ENCODE assay signal across 8 mouse cellular contexts in the genomic region with DNA sequence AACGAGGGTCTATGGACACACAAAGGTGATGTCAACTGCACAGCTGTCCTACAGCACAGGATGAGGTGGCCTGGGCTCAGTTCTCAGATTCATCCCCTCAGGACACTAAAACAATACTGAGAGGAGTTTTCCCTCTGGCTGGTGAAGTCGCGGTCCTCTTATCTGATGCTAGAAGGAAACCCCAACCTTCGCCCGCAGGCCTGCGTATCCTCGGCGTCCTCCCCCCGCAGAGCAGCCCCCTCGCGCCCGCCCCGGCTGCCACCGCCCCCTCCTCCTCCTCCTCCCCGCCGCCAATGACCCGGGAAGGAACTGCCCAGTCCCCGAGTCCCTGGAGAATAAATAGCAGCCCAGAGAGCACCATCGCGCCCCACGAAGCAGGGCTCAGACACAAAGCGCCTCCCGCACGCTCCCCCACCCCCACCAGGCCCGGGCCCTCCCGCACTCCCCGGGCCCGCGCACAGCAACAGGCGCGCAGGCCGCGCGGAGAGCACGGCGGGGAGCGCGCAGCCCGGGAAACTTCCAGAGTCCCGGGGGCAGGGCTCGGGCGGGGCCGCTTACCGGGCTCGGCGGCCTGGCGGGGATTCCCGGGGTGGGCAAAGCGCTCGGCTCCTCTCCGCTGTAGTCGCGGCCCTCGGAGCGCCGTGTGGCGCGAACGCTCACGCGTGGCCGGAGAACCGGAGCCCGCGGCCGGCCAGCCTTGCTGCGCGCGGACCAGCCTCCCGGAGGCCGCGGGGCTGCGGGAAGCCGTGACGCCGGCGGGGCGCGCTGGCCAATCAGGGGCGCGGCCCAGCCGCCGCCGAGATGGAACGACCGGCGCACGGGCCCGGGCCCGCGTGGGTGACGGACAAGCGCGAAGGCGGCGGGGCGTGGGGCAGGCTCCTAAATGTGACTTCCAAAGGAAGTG. TPM values are rescaled to one million over a fixed set of nuclear protein-coding genes. Genes with fewer than 3 reads are reported as not detected.
DNase-seq lines count a peak whose midpoint lies in the region; ATAC-seq and TF ChIP-seq lines count a peak whose summit lies in the region.

Gene Mpdz (minus strand): TSS at position 738 of the 904 bp plus-strand sequence.

- peak; percentile 96 for ATAC-seq in forebrain, embryonic 13.5 days
- ATAC-seq in heart, embryonic 14.5 days (ENCODE audit: insufficient number of reproducible peaks, insufficient read depth, low FRiP score, low read depth), result peak; percentile 95
- ATAC-seq in kidney, postnatal 0 days (replicated peaks; ENCODE audit: low FRiP score, low read depth), result peak; percentile 96
- peak; percentile 86 for ATAC-seq in liver, embryonic 11.5 days (replicated peaks; ENCODE audit: low FRiP score)
- peak; percentile 97 for ATAC-seq in neural tube, embryonic 12.5 days (ENCODE audit: low FRiP score, low read depth)

- H3K4me2 ChIP-seq in forebrain, embryonic 13.5 days, result peak within 1 kb of the TSS; percentile 75
- H3K4me2 ChIP-seq in heart, embryonic 14.5 days (ENCODE audit: low read length), result peak within 1 kb of the TSS; percentile 77
- peak within 1 kb of the TSS; percentile 67 for H3K4me2 ChIP-seq in kidney, postnatal 0 days (ENCODE audit: low read length)
- peak within 1 kb of the TSS; percentile 84 for H3K4me2 ChIP-seq in liver, embryonic 11.5 days
- H3K4me2 ChIP-seq in neural tube, embryonic 12.5 days (replicated peaks), result peak within 1 kb of the TSS; percentile 72

- no peak for TF ChIP-seq CTCF in kidney, postnatal 0 days (IDR thresholded peaks at IDR 0.05; ENCODE audit: low read depth)

- H3K27me3 ChIP-seq in forebrain, embryonic 13.5 days, result no peaks in the 10 kb centered on the region
- no peaks in the 10 kb centered on the region for H3K27me3 ChIP-seq in heart, embryonic 14.5 days (ENCODE audit: control insufficient read depth, insufficient read depth, low read length)
- H3K27me3 ChIP-seq in kidney, postnatal 0 days (ENCODE audit: insufficient read depth, low read length), result no peaks in the 10 kb centered on the region
- no peaks in the 10 kb centered on the region for H3K27me3 ChIP-seq in liver, embryonic 11.5 days (replicated peaks; ENCODE audit: control insufficient read depth, insufficient read depth, low read length)
- no peaks in the 10 kb centered on the region for H3K27me3 ChIP-seq in neural tube, embryonic 12.5 days (replicated peaks)

- no peaks in the 10 kb centered on the region for H3K36me3 ChIP-seq in forebrain, embryonic 13.5 days (ENCODE audit: poor library complexity, severe bottlenecking)
- H3K36me3 ChIP-seq in heart, embryonic 14.5 days (ENCODE audit: control insufficient read depth, insufficient read depth, low read length), result no peaks in the 10 kb centered on the region
- H3K36me3 ChIP-seq in kidney, postnatal 0 days (ENCODE audit: insufficient read depth, low read length), result no peaks in the 10 kb centered on the region
- H3K36me3 ChIP-seq in liver, embryonic 11.5 days (ENCODE audit: control insufficient read depth, insufficient read depth, low read length), result no peaks in the 10 kb centered on the region
- H3K36me3 ChIP-seq in neural tube, embryonic 12.5 days, result no peaks in the 10 kb centered on the region

- H3K4me1 ChIP-seq in brown adipose tissue, adult 24 weeks (ENCODE audit: control insufficient read depth, insufficient read depth, insufficient read length, low read length), result no peaks in the 10 kb centered on the region
- H3K4me1 ChIP-seq in forebrain, embryonic 13.5 days, result peaks cover 19% of the 10 kb centered on the region
- peaks cover 5 to 10% of the 10 kb centered on the region in 2 experiments for H3K4me1 ChIP-seq in heart, embryonic 14.5 days (ENCODE audit: control insufficient read depth in 2 of 2, insufficient read depth in 2 of 2, low read length in 2 of 2)
- no peaks in the 10 kb centered on the region for H3K4me1 ChIP-seq in kidney, postnatal 0 days (replicated peaks; ENCODE audit: insufficient read depth, low read length)
- no peaks in the 10 kb centered on the region for H3K4me1 ChIP-seq in liver, embryonic 11.5 days (replicated peaks; ENCODE audit: control insufficient read depth, insufficient read depth, low read length)
- H3K4me1 ChIP-seq in neural tube, embryonic 12.5 days, result no peaks in the 10 kb centered on the region; the same call in 1 of the 2 replicates

- peak within 1 kb of the TSS; percentile 89 for H3K9ac ChIP-seq in forebrain, embryonic 13.5 days
- peak within 1 kb of the TSS; percentile 98 for H3K9ac ChIP-seq in heart, embryonic 14.5 days (ENCODE audit: low read length)
- peak within 1 kb of the TSS; percentile 93 for H3K9ac ChIP-seq in kidney, postnatal 0 days (ENCODE audit: low read depth, low read length)
- peak within 1 kb of the TSS; percentile 71 for H3K9ac ChIP-seq in liver, embryonic 11.5 days (ENCODE audit: low read depth, low read length)
- H3K9ac ChIP-seq in neural tube, embryonic 12.5 days, result peak within 1 kb of the TSS; percentile 92

- peak within 1 kb of the TSS; percentile 68 for H3K27ac ChIP-seq in brown adipose tissue, adult 24 weeks (replicated peaks; ENCODE audit: low read depth, low read length)
- H3K27ac ChIP-seq in forebrain, embryonic 13.5 days, result peak within 1 kb of the TSS; percentile 74
- peak within 1 kb of the TSS; percentile 72 to 91 for H3K27ac ChIP-seq in heart, embryonic 14.5 days (replicated peaks in 1 of 2; ENCODE audit: control insufficient read depth in 1 of 2, insufficient read depth in 1 of 2, low read depth in 2 of 2, low read length in 2 of 2)
- peak within 1 kb of the TSS; percentile 91 for H3K27ac ChIP-seq in kidney, postnatal 0 days
- peak within 1 kb of the TSS; percentile 54 for H3K27ac ChIP-seq in liver, embryonic 11.5 days (ENCODE audit: low read depth, low read length)
- peak within 1 kb of the TSS; percentile 59 for H3K27ac ChIP-seq in neural tube, embryonic 12.5 days

- peak within 1 kb of the TSS; percentile 75 for H3K4me3 ChIP-seq in brown adipose tissue, adult 24 weeks (ENCODE audit: insufficient read depth, low read depth, low read length)
- peak within 1 kb of the TSS; percentile 85 for H3K4me3 ChIP-seq in forebrain, embryonic 13.5 days
- peak within 1 kb of the TSS; percentile 95 to 97 for H3K4me3 ChIP-seq in heart, embryonic 14.5 days (ENCODE audit: control insufficient read depth in 1 of 2, insufficient read depth in 1 of 2, low read depth in 1 of 2, low read length in 2 of 2)
- H3K4me3 ChIP-seq in kidney, postnatal 0 days (replicated peaks; ENCODE audit: low read depth, low read length), result peak within 1 kb of the TSS; percentile 93
- H3K4me3 ChIP-seq in liver, embryonic 11.5 days (ENCODE audit: low read depth, low read length), result peak within 1 kb of the TSS; percentile 58
- H3K4me3 ChIP-seq in neural tube, embryonic 12.5 days, result peak within 1 kb of the TSS; percentile 86

- peak; percentile 88 for DNase-seq in 3134 (ENCODE audit: extremely low read depth, insufficient read length, low spot score)
- DNase-seq in kidney, postnatal 0 days (ENCODE audit: low spot score), result peak; percentile 73
- DNase-seq in liver, embryonic 11.5 days (ENCODE audit: low spot score), result peak; percentile 68
- peak; percentile 17 for DNase-seq in urinary bladder, postnatal 10 days (ENCODE audit: low spot score)

- WGBS in forebrain, embryonic 13.5 days, result under 1% methylated on average over 96 of the region's 97 CpGs
- WGBS in heart, embryonic 14.5 days, result under 1% methylated on average over 95 of the region's 97 CpGs
- WGBS in kidney, postnatal 0 days, result under 1% methylated on average over 94 of the region's 97 CpGs
- under 1% methylated on average over 86 of the region's 97 CpGs for WGBS in liver, embryonic 11.5 days
- under 1% methylated on average over 93 of the region's 97 CpGs for WGBS in neural tube, embryonic 12.5 days

- no peaks in the 10 kb centered on the region for H3K9me3 ChIP-seq in forebrain, embryonic 13.5 days (replicated peaks)
- H3K9me3 ChIP-seq in heart, embryonic 14.5 days (ENCODE audit: control insufficient read depth, low read length), result no peaks in the 10 kb centered on the region
- no peaks in the 10 kb centered on the region for H3K9me3 ChIP-seq in kidney, postnatal 0 days (replicated peaks; ENCODE audit: low read length)
- H3K9me3 ChIP-seq in liver, embryonic 11.5 days (ENCODE audit: control insufficient read depth, low read length), result no peaks in the 10 kb centered on the region
- H3K9me3 ChIP-seq in neural tube, embryonic 12.5 days, result no peaks in the 10 kb centered on the region

RNA-seq across cellular contexts. Expression of gene Mpdz, which starts in this region (rescaled TPM):
- polyA plus RNA-seq in brown adipose tissue, adult 24 weeks (2012; ENCODE audit: insufficient read depth, insufficient read length, missing spikeins), result 19.3 and 31.2 TPM in 2 replicates
- 26.0 and 36.3 TPM in 2 replicates for polyA plus RNA-seq in forebrain, embryonic 13.5 days (2015; fragmentation: Nextera tagmentation; extraction: Ambion mirVana)
- 25.2 and 26.0 TPM in 2 replicates for polyA plus RNA-seq in heart, embryonic 14.5 days (2014; fragmentation: Nextera tagmentation; extraction: Ambion mirVana)
- 16.1 and 16.3 TPM in 2 replicates for polyA plus RNA-seq in kidney, postnatal 0 days (2015; fragmentation: Nextera tagmentation; extraction: Ambion mirVana)
- 13.3 and 14.7 TPM in 2 replicates for polyA plus RNA-seq in liver, embryonic 11.5 days (2014; fragmentation: Nextera tagmentation; extraction: Ambion mirVana)
- polyA plus RNA-seq in neural tube, embryonic 12.5 days (2016; fragmentation: Nextera tagmentation; extraction: Ambion mirVana), result 32.5 and 38.1 TPM in 2 replicates

Comparison
In these comparisons a context has a peak if more than half of its experiments do, and no peak if none do; other contexts are left out.
1. Peak in every context shown above with its lines: DNase-seq, ATAC-seq, H3K4me3 ChIP-seq and H3K27ac ChIP-seq.
2. DNase-seq: peak in every context shown above with its lines; median percentile 88 in 3134; 73 in kidney, postnatal 0 days; 68 in liver, embryonic 11.5 days; 17 in urinary bladder, postnatal 10 days.